Mouse (Mus musculus) megakaryocyte, embryonic 14.5 days (primary cell): ENCODE results near the gene Aoc3.

ENCODE experiments used
- FLI1 ChIP-seq: IDR thresholded peaks from 2 replicates; pipeline ENCODE4 v1.6.1; 2012; ENCODE audit warnings: low read length, inconsistent platforms, mixed read lengths
- GATA1 ChIP-seq: IDR thresholded peaks from 3 replicates; pipeline ENCODE4 v1.6.1; 2012; ENCODE audit warnings: mixed read lengths, low read length, inconsistent platforms, borderline replicate concordance

DNA sequence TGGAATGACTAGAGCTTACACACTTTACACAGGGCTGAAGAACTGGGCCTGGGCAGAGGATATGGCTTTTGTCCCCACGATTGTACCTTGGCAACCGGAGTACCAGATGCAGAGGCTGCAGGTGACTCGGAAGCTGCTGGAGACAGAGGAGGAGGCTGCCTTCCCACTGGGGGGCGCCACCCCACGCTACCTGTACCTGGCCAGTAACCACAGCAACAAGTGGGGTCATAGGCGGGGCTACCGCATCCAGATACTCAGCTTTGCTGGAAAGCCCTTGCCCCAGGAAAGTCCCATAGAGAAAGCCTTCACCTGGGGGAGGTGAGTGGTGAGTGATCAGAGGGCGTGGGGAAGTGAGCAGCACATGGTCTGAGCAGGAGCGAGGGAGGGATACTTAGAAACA is 5.3 kb downstream of the Aoc3 start:
- TF ChIP-seq GATA1 (no peak), FLI1 (no peak)
